Mouse (Mus musculus) limb, embryonic 12.5 days (tissue): ENCODE measurements around the gene Sergef. TPM values are rescaled to one million over a fixed set of nuclear protein-coding genes. Genes with fewer than 3 reads are reported as not detected.

ENCODE experiments used
- ATAC-seq: fragments of 200-750 bp; cut with Nextera tagmentation; 2 replicates; pipeline ENCODE4 v1.8.0; 2017; ENCODE audit warnings: low read depth, moderate TSS enrichment; ENCODE audit not compliant: insufficient number of reproducible peaks, insufficient read depth, low FRiP score, low TSS enrichment
- H3K27ac ChIP-seq: fragments of 300-500 bp; sonication (generic); 2 replicates; pipeline ENCODE4 v1.5.1; 2016; ENCODE audit warnings: mild to moderate bottlenecking, moderate library complexity
- H3K27me3 ChIP-seq: fragments of 300-500 bp; sonication (generic); 2 replicates; pipeline ENCODE4 v1.6.1; 2016; ENCODE audit warnings: mild to moderate bottlenecking, moderate library complexity
- H3K36me3 ChIP-seq: fragments of 300-500 bp; sonication (generic); 2 replicates; pipeline ENCODE4 v1.6.1; 2016; ENCODE audit warnings: mild to moderate bottlenecking, moderate library complexity
- H3K4me1 ChIP-seq: fragments of 300-500 bp; sonication (generic); replicated peaks from 2 replicates; pipeline ENCODE4 v1.6.1; 2016
- H3K4me2 ChIP-seq: fragments of 300-500 bp; sonication (generic); 2 replicates; pipeline ENCODE4 v1.6.1; 2016; ENCODE audit warnings: mild to moderate bottlenecking, moderate library complexity
- H3K4me3 ChIP-seq: fragments of 300-500 bp; sonication (generic); replicated peaks from 2 replicates; pipeline ENCODE4 v1.5.1; 2016; ENCODE audit warnings: mild to moderate bottlenecking
- H3K9ac ChIP-seq: fragments of 300-500 bp; sonication (generic); replicated peaks from 2 replicates; pipeline ENCODE4 v1.6.1; 2016; ENCODE audit warnings: mild to moderate bottlenecking, moderate library complexity
- H3K9me3 ChIP-seq: fragments of 300-500 bp; sonication (generic); 2 replicates; pipeline ENCODE4 v1.6.1; 2016; ENCODE audit warnings: mild to moderate bottlenecking, moderate library complexity
- WGBS: fragments of 180-500 bp; shearing (Covaris S2); methylation state at CpG from one replicate; pipeline ENCODE4 v1.1.7; 2016; 5-methylcytosine and 5-hydroxymethylcytosine counted together
- polyA plus RNA-seq: library from polyadenylated mRNA; unstranded; fragments of >200 nt; fragmentation: Nextera tagmentation; extraction: Ambion mirVana; gene quantifications from 2 replicates; pipeline ENCODE4 v1.2.1, GENCODE M21; 2016

The Sergef gene
- polyA plus RNA-seq, 1 experiment from 2014 or later, result 12.1 TPM

DNA sequence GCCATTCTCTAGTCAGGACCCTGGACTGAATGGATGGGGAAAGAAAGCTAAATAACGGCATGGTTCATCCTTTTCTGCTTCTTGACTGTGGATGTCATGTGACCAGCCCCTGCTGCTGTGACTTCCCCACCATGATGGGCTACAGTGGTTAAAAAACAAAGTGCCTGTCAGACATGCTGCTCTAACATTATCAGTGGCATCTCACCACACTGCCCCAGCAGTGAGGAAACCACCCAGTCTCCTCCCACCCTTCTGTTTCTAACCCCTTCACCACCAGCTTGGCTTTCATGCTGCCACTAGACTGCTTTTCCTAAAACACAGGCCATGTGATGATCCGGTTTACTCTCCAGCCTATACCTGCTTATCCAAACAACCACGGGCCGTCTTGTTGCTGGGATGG is 140.0 kb downstream of the Sergef start:
- ATAC-seq, result no peak
- no peaks in the 10 kb centered on the region for H3K9me3 ChIP-seq
- no peak overlapping the region for H3K4me3 ChIP-seq
- no peak overlapping the region for H3K9ac ChIP-seq
- H3K36me3 ChIP-seq, result no peaks in the 10 kb centered on the region
- H3K4me1 ChIP-seq, result peaks cover 6% of the 10 kb centered on the region; the same call in 1 of the 2 replicates
- H3K27me3 ChIP-seq, result no peaks in the 10 kb centered on the region
- 95% methylated on average over 4 of the region's 4 CpGs for WGBS
- no peak overlapping the region for H3K4me2 ChIP-seq
- H3K27ac ChIP-seq, result no peak overlapping the region

DNA sequence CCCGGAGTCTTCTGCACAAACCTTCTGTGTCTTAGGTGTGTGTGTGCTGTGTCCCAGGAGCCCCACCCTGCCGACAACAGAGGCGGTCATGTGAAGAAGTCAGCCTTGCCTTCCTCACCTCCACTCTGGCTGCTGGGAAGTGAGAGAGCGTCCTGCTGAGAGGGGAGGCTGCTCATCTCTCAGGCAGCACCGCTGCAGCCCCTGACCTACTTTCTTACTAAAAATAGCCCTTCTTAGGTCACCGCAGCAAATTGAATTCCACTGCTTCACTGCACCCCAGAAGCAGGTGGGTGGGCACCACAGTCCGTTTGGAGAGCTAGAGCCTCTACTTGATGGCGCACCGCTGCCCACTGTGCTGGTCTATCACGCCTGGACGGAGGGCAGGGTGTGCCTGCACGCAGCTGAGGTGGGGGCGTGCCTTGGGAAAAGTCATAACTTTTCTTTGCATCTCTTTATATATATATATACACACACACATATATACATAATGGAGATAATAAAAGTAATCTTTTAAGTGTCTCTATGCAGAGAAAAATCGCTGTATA is 147.4 kb downstream of the Sergef start:
- H3K4me1 ChIP-seq, result peaks cover 3% of the 10 kb centered on the region; the same call in 1 of the 2 replicates
- 69% methylated on average over 14 of the region's 14 CpGs for WGBS
- no peaks in the 10 kb centered on the region for H3K27me3 ChIP-seq
- no peaks in the 10 kb centered on the region for H3K9me3 ChIP-seq
- H3K4me2 ChIP-seq, result no peak overlapping the region
- H3K4me3 ChIP-seq, result no peak overlapping the region
- H3K27ac ChIP-seq, result no peak overlapping the region
- no peak for ATAC-seq
- no peak overlapping the region for H3K9ac ChIP-seq
- no peaks in the 10 kb centered on the region for H3K36me3 ChIP-seq

GRCm38 (mm10) chr7:46487354-46487753 is 152.3 kb downstream of the Sergef start:
- H3K4me3 ChIP-seq, result no peak overlapping the region

GRCm38 (mm10) chr7:46486761-46487160 is 152.8 kb downstream of the Sergef start:
- Histone ChIP-seq H3K27me3 (no peaks in the 10 kb centered on the region), H3K4me3 (no peak overlapping the region), H3K9ac (no peak overlapping the region), H3K4me2 (no peak overlapping the region), H3K9me3 (no peaks in the 10 kb centered on the region), H3K27ac (no peak overlapping the region), H3K36me3 (no peaks in the 10 kb centered on the region), H3K4me1 (peaks cover 13% of the 10 kb centered on the region; the same call in 1 of the 2 replicates)
- 87% methylated on average over 5 of the region's 5 CpGs for WGBS
- no peak for ATAC-seq

More at GRCm38 (mm10) chr7:46487354-46487753, 152.3 kb downstream of the Sergef start:
- Histone ChIP-seq H3K36me3 (no peaks in the 10 kb centered on the region), H3K9ac (no peak overlapping the region), H3K9me3 (no peaks in the 10 kb centered on the region), H3K27me3 (no peaks in the 10 kb centered on the region), H3K4me1 (peaks cover 7% of the 10 kb centered on the region; the same call in 1 of the 2 replicates), H3K27ac (no peak overlapping the region), H3K4me2 (no peak overlapping the region)
- ATAC-seq, result no peak
- WGBS, result 60% methylated on average over 4 of the region's 4 CpGs

- Histone ChIP-seq H3K9ac (no peak overlapping the region), H3K4me2 (no peak overlapping the region), H3K4me1 (peaks cover 14% of the 10 kb centered on the region; the same call in 1 of the 2 replicates), H3K9me3 (no peaks in the 10 kb centered on the region), H3K4me3 (no peak overlapping the region), H3K36me3 (no peaks in the 10 kb centered on the region), H3K27me3 (no peaks in the 10 kb centered on the region), H3K27ac (no peak overlapping the region)
- no peak for ATAC-seq
- 81% methylated on average over 6 of the region's 6 CpGs for WGBS
Measured at GRCm38 (mm10) chr7:46484223-46484622, 155.4 kb downstream of the Sergef start.

DNA sequence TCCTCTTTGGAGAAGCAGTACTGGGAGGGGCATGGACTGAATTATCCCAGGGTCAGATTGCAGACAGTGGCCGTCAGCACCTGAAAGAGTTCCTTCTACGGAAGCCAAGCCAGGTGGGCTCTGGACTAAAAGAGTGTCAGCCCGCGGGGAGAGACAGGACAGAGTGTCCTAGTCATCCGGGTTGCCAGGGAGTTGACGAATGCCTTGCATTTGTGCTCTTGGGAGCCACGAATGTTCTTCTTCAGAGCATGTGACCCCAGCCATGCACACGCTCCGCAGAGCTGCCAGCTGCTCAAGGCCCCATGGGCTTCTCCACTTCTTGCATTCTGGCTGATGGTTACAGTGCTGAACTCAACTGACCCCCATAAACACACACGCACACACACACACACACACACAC is 156.6 kb downstream of the Sergef start:
- Histone ChIP-seq H3K27me3 (no peaks in the 10 kb centered on the region), H3K9ac (no peak overlapping the region), H3K4me3 (no peak overlapping the region), H3K9me3 (no peaks in the 10 kb centered on the region), H3K4me1 (peaks cover 14% of the 10 kb centered on the region; the same call in 1 of the 2 replicates), H3K4me2 (no peak overlapping the region), H3K27ac (no peak overlapping the region), H3K36me3 (no peaks in the 10 kb centered on the region)
- no peak for ATAC-seq
- WGBS, result 72% methylated on average over 10 of the region's 10 CpGs

DNA sequence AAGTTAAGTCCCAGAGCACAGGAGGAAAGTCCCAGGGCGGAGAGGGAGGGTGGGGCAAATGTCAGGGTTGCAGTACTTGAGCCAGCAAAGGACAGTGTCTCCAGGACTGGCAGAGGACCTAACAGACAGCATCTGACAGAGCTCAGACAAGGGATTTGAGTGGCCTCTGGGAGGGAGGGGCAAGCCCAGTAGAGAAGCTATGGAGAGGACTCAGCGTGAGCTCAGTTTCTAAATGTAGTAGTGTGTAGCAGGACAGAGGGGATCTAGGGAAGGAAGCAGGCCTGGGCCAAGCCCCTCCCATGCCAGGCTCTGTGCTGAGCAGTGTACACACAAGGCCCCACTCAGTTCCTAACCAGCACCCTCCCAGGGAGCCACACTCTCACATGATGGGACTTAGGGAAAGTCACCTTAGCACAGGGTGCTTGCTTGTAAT is 157.5 kb downstream of the Sergef start:
- H3K4me2 ChIP-seq, result no peak overlapping the region
- 0 out of 2 replicates have a peak, but pooled peaks have one; percentile 46 for ATAC-seq
- H3K27me3 ChIP-seq, result no peaks in the 10 kb centered on the region
- no peaks in the 10 kb centered on the region for H3K9me3 ChIP-seq
- no peaks in the 10 kb centered on the region for H3K36me3 ChIP-seq
- WGBS, result 70% methylated on average over 2 of the region's 2 CpGs
- H3K4me1 ChIP-seq, result peaks cover 14% of the 10 kb centered on the region; the same call in 1 of the 2 replicates
- no peak overlapping the region for H3K27ac ChIP-seq
- H3K4me3 ChIP-seq, result no peak overlapping the region
- no peak overlapping the region for H3K9ac ChIP-seq

- ATAC-seq, result no peak
- H3K4me3 ChIP-seq, result no peak overlapping the region
- no peaks in the 10 kb centered on the region for H3K9me3 ChIP-seq
- H3K4me1 ChIP-seq, result peaks cover 14% of the 10 kb centered on the region; the same call in 1 of the 2 replicates
- no peak overlapping the region for H3K27ac ChIP-seq
- H3K36me3 ChIP-seq, result no peaks in the 10 kb centered on the region
- H3K4me2 ChIP-seq, result no peak overlapping the region
- no peak overlapping the region for H3K9ac ChIP-seq
- no peaks in the 10 kb centered on the region for H3K27me3 ChIP-seq
- 59% methylated on average over 6 of the region's 6 CpGs for whole genome bisulfite sequencing
Measured at GRCm38 (mm10) chr7:46479793-46480192, 159.8 kb downstream of the Sergef start.

DNA sequence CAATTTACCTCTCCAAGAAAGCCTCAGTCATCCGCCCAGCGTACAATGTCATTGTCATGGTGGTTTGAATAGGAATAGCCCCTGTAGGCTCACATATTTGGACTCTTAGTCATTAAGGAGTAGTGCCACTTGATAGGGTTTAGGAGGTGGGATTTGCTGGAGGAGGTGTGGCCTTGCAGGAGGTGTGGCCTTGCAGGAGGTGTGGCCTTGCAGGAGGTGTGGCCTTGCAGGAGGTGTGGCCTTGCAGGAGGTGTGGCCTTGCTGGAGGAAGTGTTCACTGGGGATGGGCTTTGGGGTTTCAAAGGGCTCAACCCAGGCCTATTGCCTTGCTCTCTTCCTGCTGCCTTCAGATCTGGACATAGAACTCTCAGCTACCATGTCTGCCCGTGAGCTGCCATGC is 162.2 kb downstream of the Sergef start:
- Histone ChIP-seq H3K4me1 (peaks cover 8% of the 10 kb centered on the region; the same call in 1 of the 2 replicates), H3K27ac (no peak overlapping the region), H3K27me3 (no peaks in the 10 kb centered on the region), H3K36me3 (no peaks in the 10 kb centered on the region), H3K9me3 (no peaks in the 10 kb centered on the region), H3K9ac (no peak overlapping the region), H3K4me3 (no peak overlapping the region), H3K4me2 (no peak overlapping the region)
- ATAC-seq, result no peak
- 88% methylated on average over 3 of the region's 3 CpGs for WGBS

GRCm38 (mm10) chr7:46475464-46475863 is 164.1 kb downstream of the Sergef start:
- 89% methylated on average over 5 of the region's 5 CpGs for WGBS
- no peak overlapping the region for H3K4me3 ChIP-seq
- no peaks in the 10 kb centered on the region for H3K27me3 ChIP-seq
- H3K4me2 ChIP-seq, result no peak overlapping the region
- H3K9ac ChIP-seq, result no peak overlapping the region
- no peak overlapping the region for H3K27ac ChIP-seq
- H3K4me1 ChIP-seq, result no peaks in the 10 kb centered on the region
- no peaks in the 10 kb centered on the region for H3K9me3 ChIP-seq
- no peaks in the 10 kb centered on the region for H3K36me3 ChIP-seq
- no peak for ATAC-seq

DNA sequence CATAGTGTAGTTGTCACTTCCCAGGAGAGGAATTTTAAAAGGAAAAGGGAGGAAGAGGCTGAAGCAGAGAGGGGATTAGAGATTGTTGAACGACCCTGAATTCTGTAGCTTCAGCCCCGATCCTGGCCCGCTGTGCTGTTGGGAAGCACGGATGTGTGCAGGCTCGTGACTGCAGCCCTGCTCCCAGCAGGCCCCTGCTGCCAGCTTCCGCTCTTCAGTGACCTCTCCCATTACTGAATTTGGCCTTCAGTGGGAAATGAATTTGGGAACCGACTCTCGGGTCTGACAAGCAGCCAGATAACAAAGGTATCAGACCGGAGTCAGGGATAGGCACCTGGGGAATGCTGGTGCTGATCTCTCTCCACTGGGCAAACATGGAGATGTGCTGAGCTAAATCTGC is 166.5 kb downstream of the Sergef start:
- no peak for ATAC-seq
- Histone ChIP-seq H3K9ac (no peak overlapping the region), H3K4me3 (no peak overlapping the region), H3K27me3 (no peaks in the 10 kb centered on the region), H3K4me2 (no peak overlapping the region), H3K4me1 (no peaks in the 10 kb centered on the region), H3K27ac (no peak overlapping the region), H3K9me3 (no peaks in the 10 kb centered on the region), H3K36me3 (no peaks in the 10 kb centered on the region)
- 36% methylated on average over 9 of the region's 9 CpGs for WGBS
